Mouse (Mus musculus) midbrain, embryonic 11.5 days (tissue): ENCODE measurements around the gene Cdh16. TPM values are rescaled to one million over a fixed set of nuclear protein-coding genes. Genes with fewer than 3 reads are reported as not detected.
A peak's percentile ranks its signal among the peaks of the same experiment; 100 is the strongest.
"Not testable (repeated sequence)": the region's sequence is repeated elsewhere in the genome, so short reads cannot be mapped to it uniquely, and the experiment has no call there.

Source experiments
- ATAC-seq: fragments of 200-750 bp; cut with Nextera tagmentation; 2 replicates; pipeline ENCODE4 v1.8.0; 2017; ENCODE audit warnings: moderate TSS enrichment, moderate library complexity; ENCODE audit not compliant: low FRiP score
- DNase-seq: peaks from one replicate; pipeline ENCODE4 v3.0.0; 2015; ENCODE audit warnings: low spot score; ENCODE audit errors: missing footprints
- H3K27ac ChIP-seq: fragments of 300-500 bp; sonication (generic); 2 replicates; pipeline ENCODE4 v1.5.1; 2014; ENCODE audit warnings: low read depth, low read length
- H3K27me3 ChIP-seq: fragments of 300-500 bp; sonication (generic); 2 replicates; pipeline ENCODE4 v1.6.1; 2014; ENCODE audit warnings: mild to moderate bottlenecking, low read length, moderate library complexity, mixed read lengths; ENCODE audit not compliant: control insufficient read depth, insufficient read depth
- H3K36me3 ChIP-seq: fragments of 300-500 bp; sonication (generic); 2 replicates; pipeline ENCODE4 v1.6.1; 2014; ENCODE audit warnings: mild to moderate bottlenecking, low read length, moderate library complexity, mixed read lengths; ENCODE audit not compliant: control insufficient read depth, insufficient read depth
- H3K4me1 ChIP-seq: fragments of 300-500 bp; sonication (generic); 2 replicates; pipeline ENCODE4 v1.6.1; 2014; ENCODE audit warnings: low read length; ENCODE audit not compliant: control insufficient read depth, insufficient read depth
- H3K4me2 ChIP-seq: fragments of 300-500 bp; sonication (generic); 2 replicates; pipeline ENCODE4 v1.6.1; 2014; ENCODE audit warnings: mild to moderate bottlenecking, moderate library complexity
- H3K4me3 ChIP-seq: fragments of 300-500 bp; sonication (generic); 2 replicates; pipeline ENCODE4 v1.5.1; 2014; ENCODE audit warnings: low read depth, low read length
- H3K9ac ChIP-seq: fragments of 300-500 bp; sonication (generic); 2 replicates; pipeline ENCODE4 v1.6.1; 2014; ENCODE audit warnings: low read length
- H3K9me3 ChIP-seq: fragments of 300-500 bp; sonication (generic); 2 replicates; pipeline ENCODE4 v1.6.1; 2016; ENCODE audit warnings: low read length; ENCODE audit not compliant: control insufficient read depth
- WGBS: fragments of 180-500 bp; shearing (Covaris S2); extraction: QIAGEN DNeasy Blood & Tissue Kit; methylation state at CpG from one replicate; pipeline ENCODE4 v1.1.7; 2014; 5-methylcytosine and 5-hydroxymethylcytosine counted together
- polyA plus RNA-seq: library from polyadenylated mRNA; unstranded; fragments of >200 nt; fragmentation: Nextera tagmentation; extraction: Ambion mirVana; gene quantifications from 2 replicates; pipeline ENCODE4 v1.2.1, GENCODE M21; 2014

Gene Cdh16
- polyA plus RNA-seq, 1 experiment from 2014 or later = not detected

GRCm38 (mm10) chr8:104593536-104594325 is 30.5 kb downstream of the Cdh16 start:
- no peak overlapping the region for H3K4me2 ChIP-seq
- WGBS = 95% methylated on average over 31 of the region's 31 CpGs
- no peak overlapping the region for H3K4me3 ChIP-seq
- H3K27me3 ChIP-seq = no peaks in the 10 kb centered on the region
- H3K4me1 ChIP-seq = peaks cover 3% of the 10 kb centered on the region; the same call in 1 of the 2 replicates
- peak; percentile 69 for DNase-seq
- H3K36me3 ChIP-seq = peaks cover 12% of the 10 kb centered on the region
- H3K27ac ChIP-seq = no peak overlapping the region
- no peak for ATAC-seq
- no peak overlapping the region for H3K9ac ChIP-seq
- no peaks in the 10 kb centered on the region for H3K9me3 ChIP-seq

- WGBS = 69% methylated on average over 6 of the region's 6 CpGs
- no peak overlapping the region for H3K4me2 ChIP-seq
- DNase-seq (peak; percentile 75), ATAC-seq (no peak)
- H3K36me3 ChIP-seq = peaks cover 12% of the 10 kb centered on the region
- no peak overlapping the region; the same call in 1 of the 2 replicates for H3K4me3 ChIP-seq
- no peaks in the 10 kb centered on the region for H3K9me3 ChIP-seq
- H3K4me1 ChIP-seq = peaks cover 3% of the 10 kb centered on the region; the same call in 1 of the 2 replicates
- no peak overlapping the region for H3K9ac ChIP-seq
- no peak overlapping the region for H3K27ac ChIP-seq
- H3K27me3 ChIP-seq = no peaks in the 10 kb centered on the region
Observed at GRCm38 (mm10) chr8:104592566-104592965, 31.6 kb downstream of the Cdh16 start.

- 2% methylated on average over 9 of the region's 9 CpGs for WGBS
- Histone ChIP-seq H3K4me2 (peak overlapping the region; percentile 82), H3K27ac (peak overlapping the region; percentile 71)
Observed at GRCm38 (mm10) chr8:104591856-104592255, 32.3 kb downstream of the Cdh16 start.

GRCm38 (mm10) chr8:104591133-104591834 is 32.9 kb downstream of the Cdh16 start, which contains the start of gene Pdp2:
Gene Pdp2 (plus strand): TSS chr8:104591451.
- Histone ChIP-seq H3K4me3 (peak within 1 kb of the TSS; percentile 67), H3K27me3 (no peaks in the 10 kb centered on the region), H3K9me3 (no peaks in the 10 kb centered on the region), H3K4me2 (peak within 1 kb of the TSS; percentile 82), H3K36me3 (peaks cover 12% of the 10 kb centered on the region; the same call in 1 of the 2 replicates), H3K9ac (peak within 1 kb of the TSS; percentile 81), H3K27ac (peak within 1 kb of the TSS; percentile 71), H3K4me1 (peaks cover 3% of the 10 kb centered on the region; the same call in 1 of the 2 replicates)
- WGBS = 1% methylated on average over 43 of the region's 44 CpGs
- ATAC-seq (peak; percentile 98), DNase-seq (peak; percentile 98)

More at GRCm38 (mm10) chr8:104591856-104592255, 32.3 kb downstream of the Cdh16 start:
- DNase-seq (no peak), ATAC-seq (peak; percentile 31)
- H3K27me3 ChIP-seq = no peaks in the 10 kb centered on the region
- peaks cover 12% of the 10 kb centered on the region for H3K36me3 ChIP-seq
- H3K9me3 ChIP-seq = no peaks in the 10 kb centered on the region
- peaks cover 3% of the 10 kb centered on the region; the same call in 1 of the 2 replicates for H3K4me1 ChIP-seq
- peak overlapping the region; percentile 67 for H3K4me3 ChIP-seq
- peak overlapping the region; percentile 81 for H3K9ac ChIP-seq

- Histone ChIP-seq H3K36me3 (peaks cover 12% of the 10 kb centered on the region; the same call in 1 of the 2 replicates), H3K9me3 (no peaks in the 10 kb centered on the region), H3K27ac (no peak overlapping the region), H3K4me2 (no peak overlapping the region), H3K4me1 (peaks cover 3% of the 10 kb centered on the region; the same call in 1 of the 2 replicates), H3K27me3 (no peaks in the 10 kb centered on the region), H3K9ac (no peak overlapping the region), H3K4me3 (no peak overlapping the region)
- ATAC-seq (no peak), DNase-seq (no peak)
- 98% methylated on average over 3 of the region's 3 CpGs for WGBS
Observed at GRCm38 (mm10) chr8:104590284-104590683, 33.9 kb downstream of the Cdh16 start.

GRCm38 (mm10) chr8:104584522-104584921 is 39.7 kb downstream of the Cdh16 start:
- no peak for ATAC-seq
- Histone ChIP-seq H3K36me3 (no peaks in the 10 kb centered on the region), H3K27ac (no peak overlapping the region), H3K27me3 (no peaks in the 10 kb centered on the region), H3K9me3 (peaks cover 3% of the 10 kb centered on the region; the same call in 1 of the 2 replicates), H3K4me2 (no peak overlapping the region), H3K4me3 (no peak overlapping the region), H3K9ac (no peak overlapping the region), H3K4me1 (no peaks in the 10 kb centered on the region)
- DNase-seq = no peak
- WGBS = 55% methylated on average over 1 of the region's 1 CpGs

- DNase-seq = peak; percentile 53
- H3K27me3 ChIP-seq, H3K4me3 ChIP-seq, H3K4me2 ChIP-seq, ATAC-seq, H3K9ac ChIP-seq, H3K36me3 ChIP-seq, H3K4me1 ChIP-seq, H3K9me3 ChIP-seq, H3K27ac ChIP-seq: not testable (repeated sequence)
- 78% methylated on average over 17 of the region's 17 CpGs for WGBS
Observed at GRCm38 (mm10) chr8:104577606-104578005, 46.6 kb downstream of the Cdh16 start.

- H3K4me2 ChIP-seq = no peak overlapping the region
- no peaks in the 10 kb centered on the region for H3K4me1 ChIP-seq
- 88% methylated on average over 3 of the region's 3 CpGs for WGBS
- H3K4me3 ChIP-seq = no peak overlapping the region
- H3K9me3 ChIP-seq = no peaks in the 10 kb centered on the region
- H3K9ac ChIP-seq = no peak overlapping the region
- no peaks in the 10 kb centered on the region; the same call in 1 of the 2 replicates for H3K27me3 ChIP-seq
- ATAC-seq (no peak), DNase-seq (no peak)
- H3K36me3 ChIP-seq = no peaks in the 10 kb centered on the region
- H3K27ac ChIP-seq = no peak overlapping the region
Observed at GRCm38 (mm10) chr8:104576820-104577219, 47.4 kb downstream of the Cdh16 start.
